Mouse (Mus musculus) ES-Bruce4 (cell line): ENCODE results near the gene Zfp335. TPM values are rescaled to one million over a fixed set of nuclear protein-coding genes. Genes with fewer than 3 reads are reported as not detected.

Source experiments
- H3K27ac ChIP-seq: 2 replicates; pipeline ENCODE4 v1.5.1; 2012; ENCODE audit warnings: low read length, inconsistent platforms; ENCODE audit not compliant: insufficient read depth
- H3K27me3 ChIP-seq: 2 replicates; pipeline ENCODE4 v1.6.1; 2012; ENCODE audit warnings: mild to moderate bottlenecking, low read length, inconsistent platforms; ENCODE audit not compliant: control insufficient read depth, poor library complexity, insufficient read depth, severe bottlenecking
- H3K36me3 ChIP-seq: 2 replicates; pipeline ENCODE4 v1.6.1; 2012; ENCODE audit warnings: inconsistent platforms, mild to moderate bottlenecking, low read length, moderate library complexity; ENCODE audit not compliant: control insufficient read depth, poor library complexity, insufficient read depth, severe bottlenecking
- H3K4me1 ChIP-seq: one replicate; pipeline ENCODE4 v1.8.1; 2011; ENCODE audit warnings: low read length; ENCODE audit not compliant: control insufficient read depth, insufficient read depth
- H3K4me3 ChIP-seq: 2 replicates; pipeline ENCODE4 v1.5.1; 2011; ENCODE audit warnings: low read depth, mild to moderate bottlenecking, low read length
- H3K9ac ChIP-seq: 2 replicates; pipeline ENCODE4 v1.6.1; 2012; ENCODE audit warnings: low read depth, mild to moderate bottlenecking, inconsistent platforms; ENCODE audit not compliant: poor library complexity, severe bottlenecking
- H3K9me3 ChIP-seq: replicated peaks from 2 replicates; pipeline ENCODE4 v1.6.1; 2012; ENCODE audit warnings: mild to moderate bottlenecking, low read length, inconsistent platforms; ENCODE audit not compliant: control insufficient read depth, poor library complexity, insufficient read depth, severe bottlenecking
- CTCF ChIP-seq: IDR thresholded peaks from one replicate; pipeline ENCODE4 v1.8.1; 2011; ENCODE audit warnings: low read depth, low read length
- EP300 ChIP-seq: IDR thresholded peaks from 2 replicates; pipeline ENCODE4 v1.6.1; 2011; ENCODE audit warnings: low read depth, low read length; ENCODE audit not compliant: insufficient read depth
- POLR2A ChIP-seq: IDR thresholded peaks from one replicate; pipeline ENCODE4 v1.8.1; 2011; ENCODE audit warnings: low read length; ENCODE audit not compliant: insufficient read depth
- polyA plus RNA-seq: library from polyadenylated mRNA; stranded (reverse); fragments of >200 nt; gene quantifications from 2 replicates; pipeline ENCODE4 v1.2.4, GENCODE M21; 2011; ENCODE audit warnings: low read depth; ENCODE audit not compliant: missing spikeins, insufficient read depth, insufficient read length

The Zfp335 gene
- polyA plus RNA-seq, 1 experiment, result 10.6 TPM

GRCm38 (mm10) chr2:164903496-164903895 lies 8.1 kb downstream of the Zfp335 start:
- TF ChIP-seq EP300 (no peak), CTCF (no peak), POLR2A (no peak)
- Histone ChIP-seq H3K9me3 (peaks cover 6% of the 10 kb centered on the region), H3K9ac (no peak overlapping the region), H3K4me1 (no peaks in the 10 kb centered on the region), H3K4me3 (no peak overlapping the region), H3K27me3 (no peaks in the 10 kb centered on the region), H3K36me3 (peaks cover 36% of the 10 kb centered on the region), H3K27ac (no peak overlapping the region)

DNA sequence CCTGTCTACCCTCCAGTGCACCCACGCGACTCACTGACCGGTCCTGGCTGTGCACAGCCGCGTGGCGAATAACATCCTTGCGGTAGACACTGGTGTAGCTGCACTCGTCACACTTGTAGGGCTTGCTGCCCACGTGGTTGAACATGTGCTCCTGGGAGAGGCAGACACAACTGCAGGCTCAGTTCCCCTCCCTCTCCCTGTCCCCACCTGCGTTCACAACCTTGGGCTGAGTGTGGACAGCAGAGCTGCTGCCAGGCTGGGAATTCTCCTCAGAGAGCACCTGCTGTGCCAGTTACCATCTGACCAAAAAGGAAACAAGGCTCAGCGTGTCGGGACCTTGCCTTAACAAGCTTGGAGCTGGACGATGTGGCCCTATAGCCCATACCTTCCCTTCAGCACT lies 10.2 kb downstream of the Zfp335 start:
- TF ChIP-seq EP300, result no peak
- no peak for TF ChIP-seq POLR2A
- no peak for TF ChIP-seq CTCF
- Histone ChIP-seq H3K27me3 (no peaks in the 10 kb centered on the region), H3K4me3 (no peak overlapping the region), H3K27ac (no peak overlapping the region), H3K4me1 (no peaks in the 10 kb centered on the region), H3K9ac (no peak overlapping the region), H3K9me3 (peaks cover 6% of the 10 kb centered on the region), H3K36me3 (peaks cover 25% of the 10 kb centered on the region)

DNA sequence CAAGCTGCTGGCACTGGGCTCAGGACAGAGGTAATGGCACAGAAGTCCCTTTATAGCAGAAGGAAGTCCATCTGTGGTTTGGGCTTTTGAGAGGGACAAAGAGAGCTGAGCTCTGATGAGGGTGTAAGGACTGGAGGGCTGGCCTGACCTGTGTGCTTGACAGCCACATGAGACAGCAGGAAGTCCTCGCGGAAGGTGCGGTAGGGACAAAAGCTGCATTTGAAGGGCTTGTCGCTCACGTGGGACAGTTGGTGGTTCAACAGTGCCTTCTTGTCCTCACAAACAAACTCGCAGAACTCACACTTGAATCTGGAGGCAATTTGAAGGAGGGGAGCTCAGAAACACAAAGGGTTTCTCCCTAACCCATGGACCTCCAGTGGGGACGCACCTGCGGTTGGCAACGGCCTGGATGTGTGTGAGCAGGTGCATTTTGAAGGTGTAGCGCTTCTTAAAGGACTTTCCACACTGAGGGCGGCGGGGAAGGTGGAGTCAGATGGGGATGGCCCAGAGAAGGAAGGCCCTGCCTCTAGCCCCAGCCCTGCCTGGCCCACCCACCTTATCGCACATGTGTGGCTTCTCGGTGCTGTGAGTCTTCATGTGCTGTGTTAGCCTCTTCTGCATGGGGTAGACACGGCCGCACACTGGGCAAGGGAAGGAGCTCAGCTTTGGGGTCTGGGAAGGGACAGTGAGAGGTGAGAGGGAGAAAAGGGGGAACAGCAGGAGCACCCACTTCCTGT lies 11.7 kb downstream of the Zfp335 start:
- Histone ChIP-seq H3K4me3 (no peak overlapping the region), H3K27ac (no peak overlapping the region), H3K36me3 (peaks cover 20% of the 10 kb centered on the region), H3K9me3 (no peaks in the 10 kb centered on the region), H3K4me1 (no peaks in the 10 kb centered on the region), H3K9ac (no peak overlapping the region), H3K27me3 (no peaks in the 10 kb centered on the region)
- TF ChIP-seq EP300 (no peak), CTCF (no peak), POLR2A (no peak)

GRCm38 (mm10) chr2:164899034-164899433 lies 12.5 kb downstream of the Zfp335 start:
- peaks cover 16% of the 10 kb centered on the region for H3K36me3 ChIP-seq
- H3K9ac ChIP-seq, result no peak overlapping the region
- H3K27me3 ChIP-seq, result no peaks in the 10 kb centered on the region
- no peak overlapping the region for H3K27ac ChIP-seq
- no peak for TF ChIP-seq EP300
- no peak for TF ChIP-seq POLR2A
- no peak for TF ChIP-seq CTCF
- no peak overlapping the region for H3K4me3 ChIP-seq
- H3K4me1 ChIP-seq, result no peaks in the 10 kb centered on the region
- no peaks in the 10 kb centered on the region for H3K9me3 ChIP-seq

- no peak for TF ChIP-seq EP300
- TF ChIP-seq CTCF, result no peak
- TF ChIP-seq POLR2A, result no peak
- H3K36me3 ChIP-seq, result peaks cover 19% of the 10 kb centered on the region
- no peak overlapping the region for H3K27ac ChIP-seq
- H3K4me3 ChIP-seq, result no peak overlapping the region
- H3K27me3 ChIP-seq, result no peaks in the 10 kb centered on the region
- no peaks in the 10 kb centered on the region for H3K4me1 ChIP-seq
- no peak overlapping the region for H3K9ac ChIP-seq
- H3K9me3 ChIP-seq, result no peaks in the 10 kb centered on the region
These were observed 13.5 kb downstream of the Zfp335 start for GRCm38 (mm10) chr2:164898008-164898407.

DNA sequence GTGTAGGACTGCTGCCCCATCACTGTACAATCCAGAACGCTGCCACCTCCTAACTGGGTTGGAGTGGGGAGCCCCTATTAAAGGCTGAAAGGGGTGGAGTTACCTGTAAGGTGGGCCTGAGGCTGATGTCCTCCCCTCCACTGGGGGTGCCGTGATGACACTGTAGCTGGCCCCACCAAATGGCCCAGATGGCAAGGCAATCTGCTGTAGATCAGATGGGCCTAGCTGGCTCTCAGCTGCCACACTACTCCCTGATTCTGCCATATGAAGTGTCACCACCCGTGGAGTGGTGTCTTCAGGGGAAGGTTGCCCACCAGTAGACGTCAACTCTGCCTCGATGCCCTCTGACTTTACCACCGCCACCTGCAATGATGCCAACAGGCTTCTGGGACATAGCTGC lies 15.7 kb downstream of the Zfp335 start:
- no peaks in the 10 kb centered on the region for H3K9me3 ChIP-seq
- no peaks in the 10 kb centered on the region for H3K27me3 ChIP-seq
- H3K27ac ChIP-seq, result no peak overlapping the region
- no peak overlapping the region for H3K4me3 ChIP-seq
- TF ChIP-seq POLR2A (no peak), EP300 (no peak), CTCF (no peak)
- no peaks in the 10 kb centered on the region for H3K4me1 ChIP-seq
- no peak overlapping the region for H3K9ac ChIP-seq
- peaks cover 33% of the 10 kb centered on the region for H3K36me3 ChIP-seq
